In genomic region chr5:9047150-9047790, GRCm38 (mm10) we compare ENCODE assay signal across 1 mouse cellular context.
TF ChIP-seq lines count a peak whose summit lies in the region.

No protein-coding gene starts in this region.

TF ChIP-seq in CH12.LX, 34 proteins besides CTCF, POLR2A, EP300 and RAD21:
- TF ChIP-seq ZNF384 (IDR thresholded peaks at IDR 0.05; ENCODE audit: low read depth, low read length) = no peak
- no peak for TF ChIP-seq HCFC1 (IDR thresholded peaks at IDR 0.05; ENCODE audit: low read depth, low read length)
- TF ChIP-seq JUND (conservative IDR thresholded peaks at IDR 0.05; ENCODE audit: low read depth, low read length) = no peak
- no peak for TF ChIP-seq ZMIZ1 (IDR thresholded peaks at IDR 0.05; ENCODE audit: low read depth, low read length)
- no peak for TF ChIP-seq CHD2 (IDR thresholded peaks at IDR 0.05; ENCODE audit: low read length)
- TF ChIP-seq RCOR1 (conservative IDR thresholded peaks at IDR 0.05; ENCODE audit: low read depth, low read length) = no peak
- no peak for TF ChIP-seq POLR2AphosphoS2 (IDR thresholded peaks at IDR 0.05; ENCODE audit: low read depth, low read length)
- no peak for TF ChIP-seq UBTF (IDR thresholded peaks at IDR 0.05; ENCODE audit: low read depth, low read length)
- no peak for TF ChIP-seq SMC3 (IDR thresholded peaks at IDR 0.05; ENCODE audit: low read depth, low read length)
- TF ChIP-seq GABPA (IDR thresholded peaks at IDR 0.05; ENCODE audit: insufficient replicate concordance, low read depth, low read length) = no peak
TF ChIP-seq in CH12.LX: peak in this region for 0.
